Mouse (Mus musculus): ENCODE results near the gene Gm14137. TPM values are rescaled to one million over a fixed set of nuclear protein-coding genes. Genes with fewer than 3 reads are reported as not detected.

Gene Gm14137
- polyA plus RNA-seq, 1 experiment: 0.35 TPM

DNA sequence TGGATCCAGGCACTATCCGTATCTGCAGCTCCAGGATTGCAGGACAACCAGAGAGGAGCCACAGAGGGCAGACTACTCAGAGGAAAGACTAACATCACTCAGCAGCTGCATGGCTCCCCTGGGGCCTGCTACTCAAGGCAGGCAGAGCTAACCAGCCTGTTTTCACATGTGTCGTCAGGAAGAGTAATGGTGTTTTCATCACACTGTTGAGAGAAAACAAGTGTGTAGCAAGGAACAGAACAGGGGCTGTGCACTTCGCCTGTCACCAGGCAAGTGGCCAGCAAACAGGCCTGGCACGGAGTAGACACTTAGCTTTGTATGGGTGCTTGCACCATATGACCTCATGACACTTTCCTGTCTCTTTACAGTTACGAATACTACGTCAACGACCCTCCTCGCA lies 2.7 kb upstream of the Gm14137 start:
- DNase-seq (ENCODE audit: low read depth, low spot score): no peak
- WGBS: 81% methylated on average over 8 of the region's 8 CpGs

DNA sequence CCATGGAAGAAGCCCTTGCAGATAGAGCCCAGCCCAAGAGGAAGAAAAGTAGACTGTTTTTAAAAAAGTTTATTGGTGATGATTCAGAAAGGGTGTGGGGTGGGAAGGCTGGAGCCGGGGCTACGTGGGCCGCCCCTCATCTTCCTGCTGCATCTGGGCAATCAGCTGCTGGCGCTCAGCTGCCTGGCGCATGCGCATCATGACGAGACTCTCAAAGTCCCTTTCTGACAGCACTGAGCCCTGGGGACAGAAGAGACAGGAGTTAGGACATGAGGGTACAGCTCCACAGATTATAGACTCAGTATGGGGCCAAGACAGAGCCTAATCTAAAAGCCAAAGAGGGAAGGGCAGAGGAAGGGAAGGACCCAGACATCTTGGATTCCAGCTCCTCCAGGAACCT lies 1.9 kb upstream of the Gm14137 start:
- no peak for DNase-seq (ENCODE audit: low read depth, low spot score)
- WGBS: 70% methylated on average over 7 of the region's 7 CpGs

DNA sequence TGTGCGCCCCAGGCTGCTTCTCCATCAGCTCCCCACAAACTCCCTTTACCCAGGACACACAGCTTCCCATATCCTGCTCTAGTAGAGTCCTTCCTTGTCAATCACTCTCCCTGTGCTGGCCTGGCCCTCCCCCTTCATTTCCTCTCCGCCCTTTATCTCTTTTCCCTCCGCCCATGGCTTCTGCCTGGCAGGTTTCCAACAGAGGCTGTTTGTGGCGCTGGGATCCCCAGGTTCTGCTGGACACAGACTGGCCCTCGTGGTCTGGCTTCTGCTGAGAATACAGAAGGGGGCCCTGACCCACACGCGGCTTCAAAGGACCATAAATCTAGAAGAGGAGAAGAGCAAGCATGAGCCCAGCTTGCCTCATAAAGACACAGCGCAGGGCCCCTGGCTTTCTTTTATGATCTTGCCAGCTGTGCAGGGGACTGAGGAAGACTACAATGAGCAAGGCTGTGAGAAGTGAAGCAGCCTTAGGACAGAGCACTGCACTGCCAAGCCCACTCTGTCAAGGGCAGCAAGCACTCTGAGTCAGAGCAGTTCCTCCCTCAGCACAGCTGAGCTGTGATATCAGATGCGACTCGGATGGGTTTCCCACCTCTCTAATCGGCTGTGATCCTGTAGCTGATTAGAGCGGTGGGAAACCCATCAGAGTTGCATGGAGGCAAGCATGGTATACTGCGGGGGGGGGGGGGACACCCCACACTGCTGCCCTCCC lies 1.3 kb upstream of the Gm14137 start:
- 16% methylated on average over 13 of the region's 13 CpGs for WGBS
- peak; percentile 38 for DNase-seq (ENCODE audit: low read depth, low spot score)

DNA sequence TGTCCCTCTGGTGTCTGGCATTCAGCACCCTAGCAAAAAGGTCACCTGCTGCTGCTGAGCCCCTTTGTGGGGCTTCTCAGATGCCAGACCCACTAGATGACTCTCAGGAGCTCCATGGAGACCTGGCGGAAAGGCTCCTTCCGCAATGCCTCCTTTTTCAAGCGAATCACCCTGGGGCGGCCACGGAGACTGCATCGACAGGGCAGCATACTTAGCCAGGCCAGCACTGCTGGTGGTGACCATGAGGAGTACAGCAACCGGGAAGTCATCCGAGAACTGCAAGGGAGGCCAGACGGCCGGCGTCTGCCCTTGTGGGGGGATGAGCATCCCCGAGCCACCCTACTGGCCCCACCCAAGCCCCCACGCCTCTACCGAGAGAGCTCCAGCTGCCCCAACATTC lies 557 bp downstream of the Gm14137 start:
- DNase-seq (ENCODE audit: low read depth, low spot score): no peak
- 87% methylated on average over 14 of the region's 14 CpGs for WGBS

DNA sequence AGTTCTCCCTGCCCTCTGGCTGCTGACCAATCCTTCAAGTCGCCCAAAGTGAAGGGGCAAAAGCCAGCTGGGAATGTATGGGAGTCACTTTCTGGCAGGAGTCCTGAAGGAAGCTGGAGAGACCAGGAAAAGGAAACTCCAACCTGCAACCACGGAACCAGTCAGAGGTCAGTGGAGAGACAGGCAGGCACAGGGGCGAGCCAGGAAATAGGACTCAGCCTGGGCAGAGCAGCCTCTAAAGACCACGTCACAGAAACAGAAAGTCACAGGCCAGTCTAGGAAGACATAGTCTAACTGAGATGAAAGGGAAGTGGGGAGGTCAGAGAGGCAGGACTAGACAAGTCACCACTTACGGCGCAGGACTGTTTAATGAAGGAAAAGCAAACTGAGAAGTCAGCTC lies 1.3 kb downstream of the Gm14137 start:
- peak; percentile 39 for DNase-seq (ENCODE audit: low read depth, low spot score)

DNA sequence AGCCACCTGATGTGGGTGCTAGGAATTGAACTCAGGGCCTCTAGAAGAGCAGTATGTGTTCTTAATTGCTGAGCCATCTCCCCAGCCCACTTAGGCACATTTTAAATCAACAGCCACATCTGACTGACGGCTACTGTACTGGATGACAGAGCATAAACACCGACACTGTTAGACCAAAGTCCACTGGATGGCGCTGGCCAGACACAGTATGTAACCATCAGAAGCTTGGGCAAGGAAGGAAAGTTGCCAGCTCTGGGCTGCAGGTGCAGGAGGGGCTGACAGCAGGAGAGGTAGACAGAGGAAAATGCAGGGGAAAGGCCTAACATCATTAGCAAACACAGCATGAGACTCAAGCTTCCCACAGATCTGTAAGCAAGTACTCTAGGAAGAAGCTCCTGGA lies 2.5 kb downstream of the Gm14137 start:
- no peak for DNase-seq (ENCODE audit: low read depth, low spot score)
- 32% methylated on average over 3 of the region's 3 CpGs for WGBS

More for the DNA sequence above, 1.3 kb downstream of the Gm14137 start:
- WGBS: 33% methylated on average over 6 of the region's 6 CpGs

DNA sequence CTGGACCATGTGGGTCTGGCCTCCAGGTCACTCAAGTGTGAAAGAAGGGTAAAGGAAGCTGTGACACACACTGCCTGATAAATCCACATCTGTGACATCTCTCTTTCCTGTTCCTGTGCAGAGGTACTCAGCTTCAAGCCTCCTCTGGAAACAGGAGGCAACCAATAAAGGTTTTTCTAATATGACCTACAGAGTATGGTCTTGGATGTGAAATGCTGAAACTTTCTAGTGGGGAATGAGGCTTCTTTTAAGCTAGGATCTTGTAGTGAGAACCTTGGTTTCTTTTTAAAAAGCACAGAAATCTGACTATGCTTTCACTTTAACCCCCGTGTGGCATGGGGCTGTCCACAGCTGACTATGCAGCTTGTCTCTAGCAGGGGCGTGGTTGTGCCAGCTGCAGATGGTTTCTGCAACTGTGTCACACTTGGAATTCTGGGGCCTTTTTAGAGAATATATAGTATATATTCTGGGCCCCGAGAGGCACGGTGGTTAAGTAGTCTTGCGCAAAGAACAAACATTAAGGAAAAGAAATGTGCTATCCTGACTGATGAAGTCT lies 3.2 kb downstream of the Gm14137 start:
- DNase-seq (ENCODE audit: low read depth, low spot score): no peak
- WGBS: 58% methylated on average over 5 of the region's 5 CpGs

DNA sequence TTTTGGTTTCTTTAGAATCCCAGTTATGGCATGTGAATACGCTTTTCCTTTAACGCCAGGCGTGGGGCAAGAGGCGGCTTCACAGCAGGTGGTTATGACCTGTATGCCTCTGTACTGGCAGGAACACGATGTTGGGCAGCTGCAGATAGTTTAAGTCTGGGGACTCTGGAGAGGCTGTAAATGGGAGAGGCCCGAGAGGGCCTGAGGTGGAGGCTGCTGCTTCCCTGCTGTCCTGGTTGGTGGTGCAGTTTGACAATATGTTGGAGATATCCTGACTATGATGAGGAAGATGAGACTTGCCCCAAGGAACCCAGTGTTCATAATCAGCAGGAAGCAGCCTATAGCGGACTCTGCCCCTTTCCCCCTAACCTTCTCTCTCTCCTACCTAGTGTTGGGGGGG lies 8.6 kb downstream of the Gm14137 start:
- WGBS: 85% methylated on average over 7 of the region's 7 CpGs
- DNase-seq (ENCODE audit: low read depth, low spot score): no peak

DNA sequence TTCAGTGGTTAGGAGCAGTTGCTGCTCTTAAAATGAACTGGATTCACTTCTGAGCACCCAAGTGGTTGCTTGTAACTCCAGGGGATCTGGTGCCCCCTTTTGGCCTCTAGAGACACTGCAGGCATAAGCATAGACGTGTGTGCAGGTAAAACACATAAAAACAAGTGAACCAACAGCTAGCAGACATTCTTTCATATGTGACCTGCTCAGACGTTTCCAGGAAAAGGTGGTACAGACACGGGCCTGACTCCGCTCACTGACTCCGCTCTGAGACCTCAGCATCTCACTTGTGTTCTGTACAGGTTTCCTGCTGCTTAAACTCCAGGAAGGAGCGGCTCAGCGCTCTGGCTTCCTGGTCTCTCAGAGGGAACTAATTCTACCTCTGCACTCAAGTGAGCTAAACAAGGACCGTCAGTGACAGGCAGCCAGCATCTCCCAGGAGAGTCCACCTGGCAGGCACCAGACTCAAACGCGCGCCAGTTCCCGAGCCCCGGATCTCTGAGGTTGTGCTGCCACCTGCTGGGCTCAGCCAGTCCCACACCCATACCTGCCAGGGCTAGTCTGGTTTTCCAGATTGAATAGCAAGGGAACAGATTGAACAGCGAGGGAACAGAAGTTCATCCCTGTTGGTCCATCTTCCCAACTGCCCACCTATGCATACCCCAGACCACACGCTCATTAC lies 14.9 kb downstream of the Gm14137 start:
- WGBS: 7% methylated on average over 15 of the region's 15 CpGs
- no peak for DNase-seq (ENCODE audit: low read depth, low spot score)

DNA sequence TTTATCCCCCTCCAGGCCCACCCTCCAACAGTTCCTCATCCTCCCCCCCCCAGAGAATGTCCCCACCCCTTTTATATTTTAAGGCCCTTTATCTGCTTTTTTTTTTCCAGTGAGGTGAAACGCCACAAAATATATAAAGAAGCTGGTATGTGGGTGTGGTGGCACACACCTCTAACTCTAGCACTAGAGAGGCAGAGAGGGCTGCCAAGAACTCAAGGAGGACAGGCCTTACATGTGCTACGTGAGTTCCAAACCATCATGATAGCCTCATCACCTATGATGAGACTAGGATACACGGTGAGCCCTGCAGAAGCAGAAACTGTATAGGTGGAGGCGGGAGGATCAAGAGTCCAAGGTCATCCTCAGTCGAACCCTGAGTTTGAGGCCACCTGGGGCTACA lies 16.7 kb downstream of the Gm14137 start:
- DNase-seq (ENCODE audit: low read depth, low spot score): no peak
- 51% methylated on average over 5 of the region's 5 CpGs for WGBS

DNA sequence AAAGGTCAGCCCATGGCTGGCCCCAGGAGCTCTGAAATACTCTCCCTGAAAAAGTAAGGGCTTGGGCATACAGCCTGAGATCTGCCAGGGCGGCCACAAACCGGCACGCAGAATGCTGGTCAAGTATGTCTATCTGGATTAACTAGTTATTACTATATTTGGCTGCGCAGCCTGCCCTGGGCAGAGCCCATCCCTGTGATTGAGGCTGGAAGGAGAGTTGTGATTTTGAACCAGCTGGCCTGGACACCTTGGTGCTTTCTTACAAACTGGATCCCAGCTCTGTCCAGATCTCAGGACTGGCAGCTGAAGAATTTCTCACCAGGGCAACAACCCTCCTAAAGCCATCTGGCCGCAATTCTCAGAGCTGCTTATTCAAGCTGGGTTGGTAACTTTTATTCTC lies 19.8 kb downstream of the Gm14137 start:
- no peak for DNase-seq (ENCODE audit: low read depth, low spot score)
- WGBS: 82% methylated on average over 5 of the region's 5 CpGs

DNA sequence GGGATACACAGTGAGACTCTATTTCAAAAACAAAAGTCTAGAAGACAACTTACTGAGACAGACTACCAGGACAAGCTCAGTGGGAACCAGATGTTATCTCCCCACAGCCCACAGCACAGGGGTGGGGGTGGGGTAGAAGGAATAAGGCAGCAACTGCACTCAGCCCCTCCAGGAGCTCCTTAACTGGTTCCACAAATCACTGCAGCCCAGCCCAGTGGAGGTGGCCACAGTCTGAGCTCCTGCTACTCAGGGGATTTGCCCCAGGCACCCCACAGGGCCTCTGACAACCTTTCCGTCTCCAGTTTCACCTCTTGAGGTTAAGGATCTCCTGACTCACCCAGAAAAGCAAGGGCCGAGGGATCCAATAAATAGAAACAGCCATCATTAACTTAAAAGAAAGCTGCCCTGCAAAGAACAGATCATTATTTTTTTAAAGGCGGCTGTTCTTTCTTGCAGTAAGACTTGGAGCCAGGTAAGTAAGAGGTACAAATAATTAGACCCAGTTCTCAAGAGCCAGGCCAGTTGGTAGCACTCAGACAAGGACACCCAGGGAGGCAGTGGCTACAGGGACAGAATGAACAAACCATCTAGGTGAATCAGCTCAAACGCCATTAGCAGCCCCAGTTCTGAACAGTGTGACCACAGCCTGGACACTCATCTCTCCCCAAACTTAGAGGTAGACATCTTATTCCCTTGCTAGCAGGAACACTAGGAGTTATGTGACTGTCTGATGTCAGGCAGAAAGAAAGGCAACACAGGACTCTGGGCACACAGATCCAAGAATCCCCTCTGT lies 22.2 kb downstream of the Gm14137 start:
- DNase-seq (ENCODE audit: low read depth, low spot score): no peak
- WGBS: 78% methylated on average over 4 of the region's 4 CpGs

DNA sequence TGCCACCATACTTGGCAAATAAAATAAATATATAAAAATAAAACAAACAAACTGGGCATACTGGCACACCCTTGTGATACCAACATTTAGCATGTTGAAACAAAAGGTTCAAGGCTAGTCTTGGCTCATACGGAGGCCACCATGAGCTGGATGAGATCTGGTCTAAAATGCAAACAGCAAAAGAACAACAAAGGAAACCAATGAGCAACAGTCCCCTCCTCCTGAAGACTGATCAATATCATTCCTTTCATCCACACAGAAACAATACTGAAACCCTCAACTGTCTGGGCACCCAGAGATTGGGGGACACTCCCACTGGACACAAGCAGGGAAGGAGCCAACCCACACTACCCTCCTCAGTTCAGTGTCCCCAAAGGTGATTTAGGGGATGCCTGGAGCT lies 23.2 kb downstream of the Gm14137 start:
- 41% methylated on average over 1 of the region's 1 CpGs for WGBS

DNA sequence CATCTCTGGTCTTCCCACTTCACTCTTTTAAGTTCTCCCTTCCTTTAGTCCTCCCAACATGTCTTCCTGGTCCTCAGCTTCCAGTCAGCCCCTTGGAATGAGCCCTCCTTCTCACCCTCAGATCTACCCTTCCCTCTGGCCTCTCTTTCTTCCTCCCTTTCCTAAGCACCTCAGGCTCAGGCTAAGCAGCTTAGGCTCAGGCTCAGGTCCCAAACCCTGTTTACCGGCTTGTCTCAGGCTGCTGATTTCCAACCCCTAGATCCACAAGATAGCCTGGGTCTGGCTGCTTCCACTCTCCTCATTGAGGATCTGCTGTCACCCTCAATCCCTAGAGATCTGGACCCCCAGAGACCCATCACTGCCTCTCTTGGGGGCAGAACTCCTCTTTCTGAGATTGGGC lies 23.7 kb downstream of the Gm14137 start:
- WGBS: 71% methylated on average over 1 of the region's 1 CpGs
- DNase-seq (ENCODE audit: low read depth, low spot score): no peak

More for the DNA sequence above, 23.2 kb downstream of the Gm14137 start:
- no peak for DNase-seq (ENCODE audit: low read depth, low spot score)

DNA sequence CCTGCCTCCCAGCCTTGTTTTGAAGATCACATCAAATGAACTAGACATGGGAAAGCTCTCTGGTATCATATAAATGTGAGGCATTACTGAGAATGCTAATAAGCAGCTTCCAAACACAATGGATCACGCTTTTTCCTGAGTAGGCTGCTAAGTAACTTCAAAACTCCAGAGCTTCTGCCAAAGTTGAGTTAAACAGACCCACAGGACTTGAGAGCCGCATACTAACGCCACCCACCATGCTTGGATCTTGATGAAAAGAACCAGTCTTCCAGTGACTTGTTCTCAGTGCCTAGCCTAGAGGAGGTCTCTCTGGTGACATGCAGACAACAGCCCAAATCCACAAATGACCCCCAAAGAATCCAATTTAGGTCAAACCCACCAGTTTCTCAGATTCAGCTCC lies 24.6 kb downstream of the Gm14137 start:
- no peak for DNase-seq (ENCODE audit: low read depth, low spot score)
- 68% methylated on average over 3 of the region's 3 CpGs for WGBS

DNA sequence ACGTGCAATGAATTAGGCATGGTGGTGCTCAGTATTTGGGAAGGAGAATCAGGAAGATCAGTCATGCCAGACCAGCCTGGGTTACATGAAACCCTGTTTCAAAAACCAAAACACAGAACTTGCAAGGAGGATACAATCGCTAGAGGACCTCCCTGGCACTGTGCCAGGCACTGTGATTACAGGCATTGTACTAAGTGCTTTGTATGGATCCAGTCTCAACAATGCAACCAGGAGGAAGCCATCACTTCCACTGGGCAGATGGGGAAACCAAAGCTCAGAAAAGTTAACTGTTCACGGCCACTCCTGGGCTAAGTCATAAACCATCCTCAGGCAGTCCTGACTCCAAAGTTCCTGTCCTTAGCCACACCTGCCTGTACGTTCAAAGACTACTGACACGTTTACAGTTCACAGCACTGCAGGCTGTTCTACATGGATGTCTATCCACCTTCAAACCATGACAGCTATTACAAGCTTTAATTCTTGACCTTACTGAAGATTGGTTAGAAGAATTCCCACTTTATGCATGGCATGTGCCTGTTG lies 28.7 kb downstream of the Gm14137 start:
- DNase-seq (ENCODE audit: low read depth, low spot score): peak; percentile 27
- 20% methylated on average over 5 of the region's 5 CpGs for WGBS

DNA sequence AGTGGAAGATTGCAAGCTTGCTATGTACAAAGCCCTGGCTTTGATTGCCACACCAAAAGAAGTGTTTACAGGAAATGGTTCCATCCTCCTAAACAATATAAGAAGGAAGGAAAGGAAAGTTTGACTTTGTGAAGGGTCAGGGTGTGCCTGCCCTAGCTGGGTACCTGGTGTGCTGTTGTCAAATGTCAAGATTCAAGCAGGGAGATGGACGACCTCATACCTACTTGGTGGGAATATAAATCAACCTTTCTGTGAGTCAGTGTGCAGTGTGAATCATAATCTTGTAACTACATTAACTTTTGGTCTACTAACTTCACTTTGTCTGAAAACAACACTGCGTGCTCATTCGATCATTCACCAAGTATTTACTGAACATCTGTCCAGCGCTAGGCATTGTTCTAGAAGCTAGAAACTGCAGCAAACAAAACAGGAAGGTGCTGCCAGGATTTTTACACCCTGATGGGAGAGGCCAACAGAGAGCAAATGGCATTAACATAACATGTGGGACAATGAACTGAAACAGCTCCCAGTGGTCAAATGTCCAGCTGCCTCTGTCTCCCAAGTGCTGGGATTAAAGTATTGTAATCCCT lies 29.7 kb downstream of the Gm14137 start:
- peak; percentile 13 for DNase-seq (ENCODE audit: low read depth, low spot score)
- 39% methylated on average over 4 of the region's 4 CpGs for WGBS

DNA sequence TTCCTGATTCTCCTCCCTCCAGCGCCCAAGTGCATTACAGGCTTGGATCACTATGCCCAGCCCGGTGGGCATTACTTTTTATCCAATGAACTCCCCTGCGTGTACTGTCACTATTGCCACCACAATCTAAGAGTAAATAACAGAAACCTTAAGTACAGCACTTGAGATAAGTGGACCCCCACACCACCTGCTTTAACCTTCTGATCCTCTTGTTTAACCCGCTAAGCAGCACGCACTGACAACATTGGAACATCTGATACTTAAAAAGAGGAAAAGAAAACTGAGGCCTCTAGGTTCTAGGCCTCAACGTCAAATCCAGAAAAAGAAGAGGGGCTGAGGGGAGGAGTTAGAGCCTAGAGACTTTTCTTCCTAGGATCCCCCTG lies 33.6 kb downstream of the Gm14137 start:
- no peak for DNase-seq (ENCODE audit: low read depth, low spot score)
- 7% methylated on average over 6 of the region's 6 CpGs for WGBS

DNA sequence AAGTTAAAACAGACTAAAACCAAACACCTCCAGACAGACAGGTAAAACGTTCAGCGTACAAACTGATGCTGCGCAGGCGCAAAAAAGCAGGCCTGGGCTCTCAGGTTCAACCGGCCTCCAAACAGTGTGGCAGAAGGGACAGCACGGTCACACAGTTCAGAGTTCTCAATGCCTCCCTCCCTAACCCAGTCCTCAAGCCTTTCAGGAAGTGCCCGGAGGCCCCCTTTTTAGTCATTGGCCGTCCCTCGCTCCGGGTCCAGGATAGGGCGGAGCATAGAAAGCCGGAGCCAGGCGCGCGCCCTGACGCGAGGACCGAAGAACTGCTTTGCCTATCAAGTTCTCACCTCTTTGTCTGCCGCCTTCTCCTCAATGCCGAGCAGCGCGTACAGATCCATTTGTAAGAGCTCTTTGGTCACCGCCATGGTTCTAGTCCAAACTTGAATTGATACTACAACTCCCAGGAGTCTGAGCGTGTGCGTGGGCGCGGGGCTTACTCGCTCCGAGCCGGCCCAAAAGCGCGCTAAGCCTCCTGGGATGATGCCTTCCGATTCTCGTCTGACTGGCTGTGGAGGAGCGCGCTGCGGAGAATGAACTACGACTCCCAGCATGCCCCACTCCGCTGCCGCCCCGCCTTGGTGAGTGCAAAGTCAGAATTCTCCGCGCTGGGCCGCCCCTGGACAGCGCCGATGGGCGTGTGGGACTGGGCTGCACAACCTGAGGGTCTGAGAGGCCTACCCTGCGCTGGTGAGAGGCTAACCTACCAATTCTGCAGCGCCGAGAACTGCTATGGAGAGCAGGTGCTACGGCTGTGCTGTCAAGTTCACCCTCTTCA lies 34.3 kb downstream of the Gm14137 start, which contains the start of the genes Zfyve19 and Dnajc17:
Zfyve19 (plus strand) TSS at position 274 of the 832 bp plus-strand sequence.
Dnajc17 (minus strand) TSS at position 452 of the 832 bp plus-strand sequence.
- DNase-seq (ENCODE audit: low read depth, low spot score): peak; percentile 87
- 1% methylated on average over 51 of the region's 51 CpGs for WGBS

Measured in large intestine, adult 2 months (tissue).